Mouse (Mus musculus): ENCODE measurements around the gene Phactr2.

- TF ChIP-seq CTCF (IDR thresholded peaks at IDR 0.05; ENCODE audit: insufficient read depth, low read length) (0 out of 2 replicates have a peak, but pooled peaks have one; percentile 2), POLR2A (IDR thresholded peaks at IDR 0.05; ENCODE audit: borderline replicate concordance, extremely low read depth, low read depth, low read length) (no peak)
These were observed 218.0 kb downstream of the Phactr2 start for GRCm38 (mm10) chr10:13256196-13256595.
